Mouse (Mus musculus) heart, embryonic 14.5 days (tissue): ENCODE measurements around the gene Smarcc2. TPM values are rescaled to one million over a fixed set of nuclear protein-coding genes. Genes with fewer than 3 reads are reported as not detected.

Experiments used
- ATAC-seq: fragments of 200-750 bp; cut with Nextera tagmentation; 2 replicates; pipeline ENCODE4 v1.8.0; 2017; ENCODE audit warnings: low read depth, moderate TSS enrichment; ENCODE audit not compliant: insufficient number of reproducible peaks, insufficient read depth, low FRiP score
- H3K27ac ChIP-seq, 2 experiments: fragments of 200-500 bp in 1 of 2; fragments of 300-500 bp in 1 of 2; sonication (generic) in 1 of 2; replicated peaks in 1 of 2; 2 replicates each; pipeline ENCODE4 v1.5.1; 2012 to 2014; ENCODE audit warnings: low read depth in 2 of 2, low read length in 2 of 2, control low read depth in 1 of 2, mild to moderate bottlenecking in 1 of 2, mixed read lengths in 1 of 2; ENCODE audit not compliant: control insufficient read depth in 1 of 2, insufficient read depth in 1 of 2
- H3K27me3 ChIP-seq: fragments of 300-500 bp; sonication (generic); 2 replicates; pipeline ENCODE4 v1.6.1; 2014; ENCODE audit warnings: mild to moderate bottlenecking, low read length, control low read depth; ENCODE audit not compliant: control insufficient read depth, insufficient read depth
- H3K36me3 ChIP-seq: fragments of 300-500 bp; sonication (generic); 2 replicates; pipeline ENCODE4 v1.6.1; 2014; ENCODE audit warnings: mild to moderate bottlenecking, control low read depth, low read length, mixed read lengths; ENCODE audit not compliant: control insufficient read depth, insufficient read depth
- H3K4me1 ChIP-seq, 2 experiments: fragments of 200-500 bp in 1 of 2; fragments of 300-500 bp in 1 of 2; sonication (generic) in 1 of 2; 2 replicates each; pipeline ENCODE4 v1.6.1; 2012 to 2014; ENCODE audit warnings: low read length in 2 of 2, control low read depth in 1 of 2, mixed read lengths in 1 of 2; ENCODE audit not compliant: control insufficient read depth in 2 of 2, insufficient read depth in 2 of 2
- H3K4me2 ChIP-seq: fragments of 300-500 bp; sonication (generic); 2 replicates; pipeline ENCODE4 v1.6.1; 2014; ENCODE audit warnings: mild to moderate bottlenecking, low read length
- H3K4me3 ChIP-seq, 2 experiments: fragments of 200-500 bp in 1 of 2; fragments of 300-500 bp in 1 of 2; sonication (generic) in 1 of 2; 2 replicates each; pipeline ENCODE4 v1.5.1; 2012 to 2014; ENCODE audit warnings: low read length in 2 of 2, mild to moderate bottlenecking in 2 of 2, control low read depth in 1 of 2, low read depth in 1 of 2, moderate library complexity in 1 of 2; ENCODE audit not compliant: control insufficient read depth in 1 of 2, insufficient read depth in 1 of 2
- H3K9ac ChIP-seq: fragments of 300-500 bp; sonication (generic); 2 replicates; pipeline ENCODE4 v1.6.1; 2014; ENCODE audit warnings: mild to moderate bottlenecking, low read length
- H3K9me3 ChIP-seq: fragments of 300-500 bp; sonication (generic); 2 replicates; pipeline ENCODE4 v1.6.1; 2016; ENCODE audit warnings: low read length, control low read depth; ENCODE audit not compliant: control insufficient read depth
- WGBS: fragments of 180-500 bp; shearing (Covaris S2); extraction: QIAGEN DNeasy Blood & Tissue Kit; methylation state at CpG from one replicate; pipeline ENCODE4 v1.1.7; 2014; 5-methylcytosine and 5-hydroxymethylcytosine counted together
- polyA plus RNA-seq: library from polyadenylated mRNA; unstranded; fragments of >200 nt; fragmentation: Nextera tagmentation; extraction: Ambion mirVana; gene quantifications from 2 replicates; pipeline ENCODE4 v1.2.1, GENCODE M21; 2014

Gene Smarcc2
- polyA plus RNA-seq, 1 experiment from 2014 or later: 62.4 TPM

DNA sequence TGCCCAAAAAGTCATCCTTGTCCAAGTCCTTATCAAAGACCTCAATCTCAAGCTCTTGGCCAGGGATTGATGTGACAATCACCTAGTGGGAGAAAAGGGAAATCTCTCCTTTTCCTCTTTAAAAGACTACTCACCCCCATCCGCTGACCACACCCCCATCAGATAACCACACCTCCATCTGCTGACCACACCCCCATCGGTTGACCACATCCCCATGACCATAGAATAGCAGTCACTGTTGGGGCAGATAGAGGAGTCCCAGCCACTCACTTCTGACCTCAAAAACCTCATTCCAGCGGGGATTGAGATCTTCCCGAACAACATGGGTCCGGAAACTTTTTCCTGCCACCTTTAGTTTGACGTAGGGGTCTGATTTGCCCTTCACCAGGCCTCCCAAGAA is 57.6 kb downstream of the Smarcc2 start:
- Histone ChIP-seq H3K27me3 (no peaks in the 10 kb centered on the region), H3K27ac (no peak overlapping the region), H3K4me1 (no peaks in the 10 kb centered on the region), H3K4me2 (no peak overlapping the region), H3K36me3 (peaks cover 91% of the 10 kb centered on the region), H3K9ac (no peak overlapping the region), H3K4me3 (no peak overlapping the region), H3K9me3 (no peaks in the 10 kb centered on the region)
- WGBS: 37% methylated on average over 6 of the region's 6 CpGs
- no peak for ATAC-seq

DNA sequence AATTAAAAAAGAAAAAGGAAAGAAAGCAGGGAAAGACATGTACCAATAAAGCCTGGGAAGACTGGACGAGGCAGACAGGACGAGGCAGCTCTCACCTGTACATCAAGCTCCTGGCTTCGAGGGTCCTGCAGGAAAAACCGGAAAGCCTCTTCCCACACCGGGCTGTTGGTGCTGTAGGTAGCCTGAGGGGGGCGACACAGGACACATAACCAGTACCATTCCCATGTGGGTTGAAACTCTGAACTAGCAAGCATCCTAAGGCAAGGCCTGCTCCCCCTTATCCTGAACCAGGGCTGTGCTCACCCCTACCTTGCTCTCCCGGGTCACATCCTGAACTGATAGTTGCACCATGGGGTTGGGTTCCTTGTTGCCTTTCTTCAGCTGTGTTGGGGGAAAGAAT is 59.8 kb downstream of the Smarcc2 start:
- H3K27me3 ChIP-seq: no peaks in the 10 kb centered on the region
- WGBS: 75% methylated on average over 7 of the region's 7 CpGs
- H3K27ac ChIP-seq: no peak overlapping the region
- H3K9ac ChIP-seq: no peak overlapping the region
- H3K36me3 ChIP-seq: peaks cover 77% of the 10 kb centered on the region
- no peaks in the 10 kb centered on the region for H3K4me1 ChIP-seq
- no peak for ATAC-seq
- no peak overlapping the region for H3K4me3 ChIP-seq
- H3K4me2 ChIP-seq: no peak overlapping the region
- H3K9me3 ChIP-seq: no peaks in the 10 kb centered on the region

DNA sequence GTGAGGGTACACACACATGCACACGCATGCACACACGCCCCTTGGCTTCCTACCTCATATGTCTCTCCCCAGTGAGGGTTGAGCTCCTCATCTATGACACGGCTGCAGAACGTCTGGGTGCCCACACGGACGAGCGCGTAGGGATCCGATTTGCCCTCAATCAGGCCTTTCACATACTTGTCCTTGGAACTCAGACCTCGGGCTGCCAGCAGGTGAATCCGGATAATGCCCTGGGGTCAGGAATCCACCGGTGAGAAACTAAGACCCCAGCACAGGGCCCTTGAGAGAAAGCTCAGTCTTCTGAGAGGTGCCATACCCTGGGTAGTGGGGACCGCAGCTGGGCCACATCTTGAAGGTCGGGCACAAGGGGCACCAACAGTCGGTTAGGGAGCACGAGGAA is 61.5 kb downstream of the Smarcc2 start:
- 85% methylated on average over 16 of the region's 16 CpGs for WGBS
- H3K27me3 ChIP-seq: no peaks in the 10 kb centered on the region
- H3K27ac ChIP-seq: no peak overlapping the region
- H3K9me3 ChIP-seq: no peaks in the 10 kb centered on the region
- no peak overlapping the region for H3K9ac ChIP-seq
- no peak overlapping the region for H3K4me3 ChIP-seq
- H3K36me3 ChIP-seq: peaks cover 67% of the 10 kb centered on the region
- no peak overlapping the region for H3K4me2 ChIP-seq
- no peak for ATAC-seq
- peaks cover 5 to 8% of the 10 kb centered on the region in 2 experiments; a peak in 3 of 4 replicates for H3K4me1 ChIP-seq

DNA sequence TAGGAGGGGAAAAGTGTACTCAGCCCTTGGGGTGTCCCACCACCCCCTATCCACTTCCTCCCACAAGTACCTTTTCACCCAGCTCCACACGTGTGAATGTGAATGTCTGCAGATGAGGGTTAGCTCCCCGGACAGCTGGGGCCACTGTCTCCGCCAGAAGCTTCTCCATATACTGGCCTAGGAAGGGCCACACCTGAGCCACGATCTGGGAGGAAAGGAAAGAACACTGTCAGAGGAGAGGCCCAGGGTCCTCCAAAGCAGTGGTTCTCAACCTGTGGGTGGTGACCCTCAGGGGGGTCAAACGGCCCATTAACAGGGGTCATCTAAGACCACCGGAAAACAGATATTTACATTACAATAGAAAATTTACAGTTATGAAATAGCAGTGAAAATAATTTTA is 63.3 kb downstream of the Smarcc2 start:
- Histone ChIP-seq H3K36me3 (peaks cover 49% of the 10 kb centered on the region), H3K4me3 (no peak overlapping the region), H3K27ac (no peak overlapping the region), H3K9me3 (no peaks in the 10 kb centered on the region), H3K27me3 (no peaks in the 10 kb centered on the region), H3K4me1 (peaks cover 7 to 13% of the 10 kb centered on the region in 2 experiments; a peak in 3 of 4 replicates), H3K4me2 (no peak overlapping the region), H3K9ac (no peak overlapping the region)
- 76% methylated on average over 6 of the region's 6 CpGs for WGBS
- no peak for ATAC-seq

DNA sequence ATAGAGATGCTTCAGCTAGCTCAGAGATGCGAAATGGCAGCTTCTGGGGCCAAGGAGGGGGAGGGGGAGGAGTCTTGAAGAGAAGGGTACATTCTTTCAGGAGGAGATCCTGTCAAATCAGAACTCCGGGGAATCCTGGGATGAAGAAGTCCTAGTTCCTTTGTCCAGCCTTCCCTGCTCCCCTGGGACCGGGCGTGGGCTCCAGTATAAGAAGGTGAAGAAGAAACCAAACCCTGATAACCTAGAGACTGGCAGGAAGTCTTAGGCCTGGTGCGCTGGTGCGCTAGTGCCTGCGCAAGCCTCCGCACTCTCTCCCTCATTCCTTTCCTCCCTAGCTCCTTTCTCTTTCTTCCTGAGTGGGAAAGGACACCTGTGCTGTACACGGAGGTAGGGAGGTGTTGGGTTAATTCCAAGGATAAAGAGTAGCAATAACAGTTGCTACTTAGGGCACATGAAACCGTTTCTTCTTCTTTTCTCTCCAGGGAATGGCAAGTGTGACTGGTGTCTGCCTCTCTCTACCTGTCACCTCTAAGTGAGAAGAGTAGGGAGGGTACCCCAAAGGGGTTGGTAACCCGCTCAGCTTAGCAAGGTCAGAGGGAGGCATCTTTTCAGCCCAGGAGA is 65.2 kb downstream of the Smarcc2 start:
- Histone ChIP-seq H3K4me1 (peaks cover 7 to 13% of the 10 kb centered on the region in 2 experiments; a peak in 3 of 4 replicates), H3K36me3 (peaks cover 31% of the 10 kb centered on the region), H3K4me2 (peak overlapping the region; percentile 98), H3K9me3 (no peaks in the 10 kb centered on the region), H3K27me3 (no peaks in the 10 kb centered on the region), H3K9ac (peak overlapping the region; percentile 89), H3K27ac (no peak overlapping the region), H3K4me3 (peak overlapping the region; percentile 64 to 87)
- no peak for ATAC-seq
- 31% methylated on average over 11 of the region's 11 CpGs for WGBS

DNA sequence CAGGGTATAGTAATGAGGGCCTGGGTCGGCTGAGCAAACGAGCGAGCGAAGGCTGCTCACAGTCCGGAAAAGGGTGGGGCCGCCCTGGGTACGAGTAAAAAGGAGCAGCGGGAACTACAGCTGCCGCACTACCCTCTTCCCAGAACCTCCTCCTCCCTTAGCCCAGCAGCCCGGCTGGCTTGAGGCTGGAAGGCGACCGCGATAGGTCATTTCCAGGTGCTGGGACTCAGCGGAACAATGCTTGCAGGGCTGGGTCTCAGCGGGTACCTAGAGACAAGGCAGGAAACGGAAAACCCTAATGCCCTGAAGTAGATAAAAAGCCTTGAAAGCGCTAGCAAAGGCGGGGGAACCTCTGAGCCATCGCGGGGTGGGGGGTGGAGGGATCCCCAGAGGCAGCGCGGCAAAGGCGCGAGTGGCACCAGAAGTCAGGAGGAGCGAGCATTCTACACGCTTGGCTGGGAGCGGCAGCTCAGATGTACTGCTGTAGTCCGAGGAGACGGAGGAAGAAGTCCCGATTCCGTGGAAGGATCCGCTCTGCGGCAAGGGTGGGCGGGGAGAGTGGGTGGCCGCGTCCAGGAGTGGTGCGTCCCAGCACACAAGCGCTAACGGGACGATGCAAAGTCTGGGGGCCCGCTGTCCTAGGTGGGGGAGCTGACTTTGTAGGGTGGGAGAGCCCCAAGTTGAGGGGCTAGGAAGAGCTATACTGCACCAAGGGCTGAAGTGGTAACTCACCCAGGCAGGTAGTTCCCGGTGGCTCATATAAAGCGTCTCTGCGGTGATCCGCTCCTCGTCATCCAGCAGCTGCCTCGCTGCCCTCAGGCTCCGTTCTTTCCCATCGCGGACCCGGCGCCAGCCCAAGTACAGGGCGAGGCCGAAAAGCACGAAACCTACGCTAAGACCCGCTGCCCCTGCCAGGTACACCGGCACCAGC is 65.9 kb downstream of the Smarcc2 start:
- Histone ChIP-seq H3K4me1 (peaks cover 7 to 13% of the 10 kb centered on the region in 2 experiments; a peak in 3 of 4 replicates), H3K36me3 (peaks cover 24% of the 10 kb centered on the region), H3K27ac (peak overlapping the region; percentile 14 to 84), H3K9me3 (no peaks in the 10 kb centered on the region), H3K27me3 (no peaks in the 10 kb centered on the region), H3K9ac (peak overlapping the region; percentile 89), H3K4me2 (peak overlapping the region; percentile 98), H3K4me3 (peak overlapping the region; percentile 64 to 87)
- under 1% methylated on average over 56 of the region's 58 CpGs for WGBS
- ATAC-seq: peak; percentile 8; the same call in 1 of the 2 replicates

DNA sequence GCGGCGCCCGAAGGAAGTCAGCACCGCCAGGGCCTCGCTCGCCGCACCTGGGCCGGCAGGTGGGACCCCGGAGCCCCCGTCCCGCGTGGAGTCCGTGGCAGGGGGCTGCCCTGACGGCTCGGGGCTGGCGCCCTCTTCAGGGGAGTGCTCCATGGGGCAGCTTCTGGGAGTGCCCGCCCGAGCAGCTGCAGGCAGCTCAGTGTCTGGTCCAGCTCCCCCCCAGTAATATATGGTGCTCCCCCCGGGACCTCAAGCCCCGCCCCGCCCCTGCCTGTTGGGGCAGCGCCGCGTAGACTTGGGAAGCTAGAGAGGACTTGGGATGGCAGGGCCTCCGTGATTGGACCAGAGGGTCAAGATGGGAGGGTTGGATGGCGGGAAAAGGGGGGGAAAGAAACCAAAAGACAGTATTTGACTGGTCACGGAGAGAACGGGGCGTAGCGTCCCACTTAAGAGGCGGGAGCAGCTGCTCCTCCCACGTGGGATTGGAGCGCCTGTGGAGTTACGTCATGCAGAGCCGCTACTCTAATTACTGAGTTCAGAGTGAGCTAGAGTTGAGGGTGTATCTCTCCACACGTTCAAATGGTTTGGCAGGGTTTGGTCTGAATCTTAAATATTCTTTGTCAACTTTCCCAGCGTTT is 66.7 kb downstream of the Smarcc2 start, which contains the start of gene Esyt1:
Gene Esyt1, minus strand, starts transcription at position 201 of the 638 bp plus-strand sequence.
- no peaks in the 10 kb centered on the region for H3K9me3 ChIP-seq
- peak; percentile 98 for ATAC-seq
- H3K4me2 ChIP-seq: peak within 1 kb of the TSS; percentile 98
- H3K4me3 ChIP-seq: peak within 1 kb of the TSS; percentile 64 to 87
- peak within 1 kb of the TSS; percentile 59 to 84 for H3K27ac ChIP-seq
- under 1% methylated on average over 37 of the region's 37 CpGs for WGBS
- H3K9ac ChIP-seq: peak within 1 kb of the TSS; percentile 89
- peaks cover 7 to 13% of the 10 kb centered on the region in 2 experiments; a peak in 3 of 4 replicates for H3K4me1 ChIP-seq
- no peaks in the 10 kb centered on the region for H3K27me3 ChIP-seq
- peaks cover 16% of the 10 kb centered on the region for H3K36me3 ChIP-seq
